Mouse (Mus musculus): ENCODE results near the gene 4930480E11Rik.
"Not testable (repeated sequence)": the region's sequence is repeated elsewhere in the genome, so short reads cannot be mapped to it uniquely, and the experiment has no call there.

4930480E11Rik gene

GRCm38 (mm10) chrX:78369343-78369742, at the start of gene 4930480E11Rik:
Gene 4930480E11Rik (plus strand): TSS chrX:78369643.
- DNase-seq = no peak

GRCm38 (mm10) chrX:78403346-78403745, 33.9 kb downstream of the 4930480E11Rik start:
- not testable (repeated sequence) for DNase-seq
